22 mouse cellular contexts compared by ENCODE assay signal in the genomic region with DNA sequence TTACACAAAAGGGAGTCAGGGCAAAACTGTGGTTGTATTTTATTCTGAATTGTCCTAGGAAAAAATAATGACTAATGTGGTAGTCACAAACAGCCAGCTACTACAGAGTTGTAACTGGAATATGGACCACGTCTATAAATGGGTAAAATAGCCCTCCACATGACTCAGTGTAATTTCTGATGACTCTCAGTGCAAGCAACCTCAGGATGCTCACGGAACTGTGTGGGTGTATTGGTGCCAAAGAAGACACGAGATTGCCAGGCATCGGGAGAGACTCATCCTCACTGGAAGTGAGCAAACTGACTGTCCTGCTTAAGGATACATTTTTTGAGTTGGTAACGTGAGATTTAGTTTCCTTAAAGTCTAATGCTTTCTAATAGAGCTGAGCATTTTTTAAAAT.
DNase-seq lines count a peak whose midpoint lies in the region; TF ChIP-seq lines count a peak whose summit lies in the region.
"Had no signal": no experiment of that assay in that cellular context is flagged by ENCODE, and none has a peak within 500 bp of the region (broad histone marks: within the 10 kb centered on the region; RNA-seq: fewer than 3 reads in every experiment).

No protein-coding gene starts in this region.

- H3K27me3 ChIP-seq in C2C12 (ENCODE audit: control insufficient read depth, insufficient read depth, insufficient read length), result no peaks in the 10 kb centered on the region
- H3K27me3 ChIP-seq: embryonic facial prominence, embryonic 13.5 days; embryonic facial prominence, embryonic 15.5 days; forebrain, embryonic 13.5 days; forebrain, embryonic 15.5 days; Patski had no signal

- no peak overlapping the region for H3K4me3 ChIP-seq in C2C12 (ENCODE audit: insufficient read depth, poor library complexity, severe bottlenecking)
- H3K4me3 ChIP-seq: embryonic facial prominence, embryonic 13.5 days; embryonic facial prominence, embryonic 15.5 days; forebrain, embryonic 13.5 days; forebrain, embryonic 15.5 days had no signal

- no peak overlapping the region for H3ac ChIP-seq in C2C12 (ENCODE audit: control insufficient read depth, insufficient read length, low read depth)

- no peak for TF ChIP-seq CTCF in C2C12 (IDR thresholded peaks at IDR 0.05; ENCODE audit: control insufficient read depth, insufficient read depth, insufficient read length)

- peaks cover 26% of the 10 kb centered on the region for H3K36me3 ChIP-seq in C2C12 (ENCODE audit: control insufficient read depth, insufficient read depth)

- H3K79me2 ChIP-seq in C2C12 (ENCODE audit: control insufficient read depth, insufficient read depth), result no peaks in the 10 kb centered on the region

- no peaks in the 10 kb centered on the region for H3K79me3 ChIP-seq in C2C12 (ENCODE audit: low read depth)

- peak; percentile 39 for DNase-seq in brain, adult 2 months (ENCODE audit: low read depth, low spot score)
- DNase-seq in gastrocnemius, adult 8-10 months (ENCODE audit: low spot score in 2 of 2), result no peak
- DNase-seq in kidney, postnatal 10 days, result no peak
- DNase-seq in spleen, postnatal 10 days (ENCODE audit: low spot score in 2 of 2), result no peak
- DNase-seq: adrenal gland, adult 8-10 months; adrenal gland, postnatal 14 days; adrenal gland, postnatal 36 days; B cell, adult 2 months; cerebellum, adult 11 months; cerebellum, adult 18-20 months; cerebellum, adult 8-10 months; cerebellum, adult 9-11 months; cerebellum, postnatal 14 days; cerebellum, postnatal 36 days; embryo, embryonic 11 days; forebrain, postnatal 0 days had no signal

TF ChIP-seq in C2C12, 6 proteins besides CTCF, POLR2A, EP300 and RAD21:
- TF ChIP-seq USF1 (IDR thresholded peaks at IDR 0.05; ENCODE audit: low read depth), result peak; percentile 67
- no peak for TF ChIP-seq MAX (IDR thresholded peaks at IDR 0.05)
- peak; percentile 10 for TF ChIP-seq MYOD1 (IDR thresholded peaks at IDR 0.05; ENCODE audit: control insufficient read depth, insufficient read length, low read depth)
- no peak for TF ChIP-seq MYOG (IDR thresholded peaks at IDR 0.05; ENCODE audit: control insufficient read depth, extremely low read depth, insufficient read length)
- no peak for TF ChIP-seq CEBPB (IDR thresholded peaks at IDR 0.05; ENCODE audit: low read depth)
